Mouse (Mus musculus) CD4-positive helper T cell, adult 2 months (primary cell): ENCODE results near the gene Mrvi1.
A peak's percentile ranks its signal among the peaks of the same experiment; 100 is the strongest.

Experiments used
- DNase-seq: peaks from one replicate; pipeline ENCODE4 v3.0.0-alpha.2; 2012; ENCODE audit warnings: low read depth, missing footprints, low spot score

Gene Mrvi1

GRCm38 (mm10) chr7:110982053-110982705 is at the start of gene Mrvi1:
Mrvi1 (minus strand) TSS chr7:110982461.
- DNase-seq = no peak

GRCm38 (mm10) chr7:111029046-111029553 is 46.8 kb upstream of the Mrvi1 start:
- no peak for DNase-seq

- DNase-seq = peak; percentile 89
These were observed 46.2 kb upstream of the Mrvi1 start, which contains the start of gene Ctr9 for GRCm38 (mm10) chr7:111028281-111029045. Ctr9 (plus strand) TSS chr7:111028951.

- no peak for DNase-seq
These were observed 42.7 kb upstream of the Mrvi1 start for GRCm38 (mm10) chr7:111024912-111025311.

GRCm38 (mm10) chr7:111024068-111024594 is 41.9 kb upstream of the Mrvi1 start:
- no peak for DNase-seq

GRCm38 (mm10) chr7:111020814-111021213 is 38.6 kb upstream of the Mrvi1 start:
- no peak for DNase-seq

- DNase-seq = no peak
These were observed 34.7 kb upstream of the Mrvi1 start for GRCm38 (mm10) chr7:111016921-111017320.

- no peak for DNase-seq
These were observed 33.5 kb upstream of the Mrvi1 start for GRCm38 (mm10) chr7:111015731-111016130.

- peak; percentile 85 for DNase-seq
These were observed 32.6 kb upstream of the Mrvi1 start for GRCm38 (mm10) chr7:111014893-111015292.

- DNase-seq = no peak
These were observed 31.9 kb upstream of the Mrvi1 start for GRCm38 (mm10) chr7:111014039-111014605.

GRCm38 (mm10) chr7:111004136-111004840 is 22.0 kb upstream of the Mrvi1 start:
- DNase-seq = no peak

GRCm38 (mm10) chr7:110998887-110999827 is 16.9 kb upstream of the Mrvi1 start:
- no peak for DNase-seq

- no peak for DNase-seq
These were observed 8.9 kb upstream of the Mrvi1 start for GRCm38 (mm10) chr7:110991221-110991494.

GRCm38 (mm10) chr7:110990356-110991220 is 8.3 kb upstream of the Mrvi1 start:
- DNase-seq = no peak

GRCm38 (mm10) chr7:110989286-110989879 is 7.1 kb upstream of the Mrvi1 start:
- no peak for DNase-seq

- DNase-seq = no peak
These were observed 5.8 kb upstream of the Mrvi1 start for GRCm38 (mm10) chr7:110988081-110988480.

- DNase-seq = no peak
These were observed 3.5 kb upstream of the Mrvi1 start for GRCm38 (mm10) chr7:110985581-110986265.

- no peak for DNase-seq
These were observed 1.4 kb upstream of the Mrvi1 start for GRCm38 (mm10) chr7:110983621-110984020.

GRCm38 (mm10) chr7:110982764-110983163 is 503 bp upstream of the Mrvi1 start:
- DNase-seq = no peak
